Mouse (Mus musculus): ENCODE measurements around the gene Enpp1. TPM values are rescaled to one million over a fixed set of nuclear protein-coding genes. Genes with fewer than 3 reads are reported as not detected.

Enpp1 gene
- total RNA-seq, 1 experiment from 2014 or later = 4.5 TPM

DNA sequence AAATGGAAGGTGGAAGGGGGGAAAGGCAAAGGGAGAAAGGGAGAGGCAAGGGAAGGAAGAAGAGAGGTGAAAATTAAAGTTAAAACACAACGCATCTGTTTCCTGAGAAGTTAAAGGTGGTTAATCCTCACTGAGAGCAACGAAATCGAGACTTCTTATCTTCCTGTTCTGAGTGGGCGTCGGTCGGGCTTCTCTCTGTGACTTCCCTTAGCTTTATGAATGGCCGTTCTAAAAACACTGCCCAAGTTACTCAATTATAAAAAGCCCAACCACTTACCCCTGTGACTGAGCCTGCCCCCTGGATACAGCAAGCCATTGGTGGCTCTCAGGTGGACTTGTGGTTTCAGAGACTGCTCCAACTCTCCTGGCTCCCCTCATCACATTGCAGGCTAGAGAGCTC is 119.0 kb downstream of the Enpp1 start:
- peak in 1 of 2 experiments; percentile 23; a peak in 3 of 4 replicates for ATAC-seq (replicated peaks in 1 of 2; ENCODE audit: insufficient read depth in 1 of 2, low FRiP score in 2 of 2, low TSS enrichment in 1 of 2, low read depth in 1 of 2, poor library complexity in 2 of 2, severe bottlenecking in 2 of 2)

DNA sequence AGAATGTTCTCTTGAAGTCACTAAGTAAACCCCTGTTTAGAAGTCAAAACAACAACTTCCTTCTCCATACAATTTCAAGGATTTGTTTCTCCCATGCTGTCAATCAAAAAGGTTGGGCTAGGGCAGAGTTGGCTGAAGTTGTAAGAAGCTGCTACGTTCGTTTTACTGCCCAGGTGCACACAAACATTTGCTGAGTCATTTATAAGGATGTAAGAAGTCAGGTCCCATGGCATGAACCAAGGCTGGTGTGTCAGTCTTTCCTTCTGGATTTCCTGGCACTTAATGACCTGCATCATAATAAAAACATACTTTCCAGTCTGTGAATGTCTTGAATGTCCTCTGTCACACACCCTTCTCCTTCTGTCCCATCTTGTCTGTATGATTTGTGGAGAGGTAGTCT is 119.6 kb downstream of the Enpp1 start:
- ATAC-seq (replicated peaks in 1 of 2; ENCODE audit: insufficient read depth in 1 of 2, low FRiP score in 2 of 2, low TSS enrichment in 1 of 2, low read depth in 1 of 2, poor library complexity in 2 of 2, severe bottlenecking in 2 of 2) = no peak

DNA sequence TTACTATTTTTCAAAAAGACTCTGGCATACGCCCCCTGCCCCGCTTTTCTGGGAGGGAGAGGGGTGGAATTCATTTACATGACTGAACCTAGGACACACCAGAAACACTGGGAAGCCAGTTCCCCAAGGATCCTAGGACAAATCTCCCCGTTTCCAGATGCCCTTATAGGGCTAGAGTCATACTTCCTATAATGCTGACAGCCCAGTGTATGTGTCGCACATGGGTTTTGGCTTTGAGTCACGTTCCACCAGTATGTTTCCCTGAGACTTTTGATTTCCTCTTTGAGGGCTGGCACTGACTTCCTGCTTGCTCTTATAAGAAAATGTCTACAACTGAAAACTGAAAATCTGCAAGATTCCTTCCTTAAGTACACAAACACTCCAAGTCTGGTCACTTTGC is 120.2 kb downstream of the Enpp1 start:
- peak; percentile 70 to 71 for ATAC-seq (replicated peaks in 1 of 2; ENCODE audit: insufficient read depth in 1 of 2, low FRiP score in 2 of 2, low TSS enrichment in 1 of 2, low read depth in 1 of 2, poor library complexity in 2 of 2, severe bottlenecking in 2 of 2)

DNA sequence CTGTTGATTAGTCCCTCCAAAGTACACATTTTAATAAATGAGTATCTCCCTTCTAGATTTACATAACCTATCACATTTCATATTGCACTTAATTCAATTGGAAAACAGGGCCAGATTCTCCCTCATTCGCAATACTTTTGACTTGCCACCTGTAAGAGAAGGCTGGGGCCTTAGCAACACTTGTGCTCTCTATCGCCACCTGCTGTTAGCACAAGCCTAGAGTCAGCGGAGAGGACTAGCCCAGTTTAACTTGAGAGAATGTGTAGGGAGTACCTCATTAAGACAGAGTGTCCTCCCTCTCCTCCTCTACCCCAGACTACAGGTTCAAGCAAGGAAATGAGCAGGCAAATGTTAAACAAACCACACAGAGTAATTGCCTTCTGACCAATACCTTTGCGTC is 120.8 kb downstream of the Enpp1 start:
- peak; percentile 64 to 65 for ATAC-seq (replicated peaks in 1 of 2; ENCODE audit: insufficient read depth in 1 of 2, low FRiP score in 2 of 2, low TSS enrichment in 1 of 2, low read depth in 1 of 2, poor library complexity in 2 of 2, severe bottlenecking in 2 of 2)

DNA sequence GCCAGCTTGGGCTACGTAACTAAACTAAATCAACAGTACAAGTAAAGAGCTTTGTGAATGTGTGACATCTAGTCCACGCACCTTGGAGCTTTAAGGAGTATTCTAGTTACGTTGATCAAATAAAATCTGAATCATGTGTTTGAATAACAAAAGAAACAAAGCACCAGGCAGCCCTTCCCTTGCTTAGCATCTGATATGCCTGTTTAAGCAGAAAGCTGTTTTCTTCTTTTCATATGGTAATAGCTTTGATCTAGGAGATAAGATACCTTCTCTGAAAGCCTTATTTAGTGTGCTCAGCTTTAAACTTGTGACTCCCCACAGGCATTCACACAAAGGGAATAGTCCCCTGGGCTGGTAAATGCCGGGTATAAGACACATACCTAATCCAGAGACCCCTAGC is 121.4 kb downstream of the Enpp1 start:
- no peak for ATAC-seq (replicated peaks in 1 of 2; ENCODE audit: insufficient read depth in 1 of 2, low FRiP score in 2 of 2, low TSS enrichment in 1 of 2, low read depth in 1 of 2, poor library complexity in 2 of 2, severe bottlenecking in 2 of 2)

DNA sequence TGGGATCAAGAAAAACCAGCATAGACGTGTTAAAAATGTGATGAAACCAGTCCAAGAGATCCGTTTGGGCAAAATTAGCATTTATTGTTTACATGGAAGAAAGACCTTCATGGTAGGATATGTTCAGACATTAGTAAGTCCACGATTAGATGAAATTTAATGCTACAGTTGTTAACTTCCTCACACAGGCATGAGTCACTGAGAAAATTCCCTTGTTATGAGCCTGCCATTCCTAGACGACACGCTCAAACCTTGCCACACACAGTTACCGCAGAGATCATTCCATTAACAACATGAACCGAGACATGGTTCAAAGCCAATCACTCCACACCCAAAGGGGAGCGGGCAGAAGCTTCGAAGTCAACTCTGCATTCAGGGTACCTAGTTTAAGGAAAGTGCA is 122.7 kb downstream of the Enpp1 start:
- no peak for ATAC-seq (replicated peaks in 1 of 2; ENCODE audit: insufficient read depth in 1 of 2, low FRiP score in 2 of 2, low TSS enrichment in 1 of 2, low read depth in 1 of 2, poor library complexity in 2 of 2, severe bottlenecking in 2 of 2)

DNA sequence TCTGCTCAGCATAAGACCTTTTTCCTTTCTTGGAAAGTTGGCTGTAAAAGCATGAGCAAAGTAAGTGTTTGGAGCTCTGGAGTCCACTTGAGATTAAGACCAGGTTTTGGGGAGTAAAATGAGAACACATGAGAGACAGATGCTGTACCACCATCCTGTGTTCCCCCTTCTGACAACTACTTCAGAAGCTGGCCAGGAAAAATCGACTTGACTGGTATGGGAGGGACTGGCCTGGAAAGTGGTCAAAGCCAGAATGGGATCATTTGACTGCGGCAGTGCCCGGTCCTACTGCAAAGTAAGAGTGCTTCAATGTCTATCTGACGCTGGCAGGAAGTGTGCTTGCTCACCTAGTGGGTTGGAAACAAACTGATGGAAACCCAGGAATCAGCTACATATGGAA is 123.1 kb downstream of the Enpp1 start:
- ATAC-seq (replicated peaks in 1 of 2; ENCODE audit: insufficient read depth in 1 of 2, low FRiP score in 2 of 2, low TSS enrichment in 1 of 2, low read depth in 1 of 2, poor library complexity in 2 of 2, severe bottlenecking in 2 of 2) = no peak

Other genes starting within 250 kb of the Enpp1 start
- gene Ccn2, start 116.7 kb downstream of the Enpp1 start, total RNA-seq (2017) = not detected in 2 replicates
- not detected in 2 replicates for gene Enpp3, start 130.7 kb upstream of the Enpp1 start, total RNA-seq (2017)
- 32.7 and 46.3 TPM in 2 replicates for gene Med23, start 157.8 kb upstream of the Enpp1 start, total RNA-seq (2017)
- gene Arg1, start 215.3 kb upstream of the Enpp1 start, total RNA-seq (2017) = 0.19 TPM in 1 of 2 replicates, not detected in the other